Mouse (Mus musculus): Measurements from ENCODE around the gene Ect2. TPM values are rescaled to one million over a fixed set of nuclear protein-coding genes. Genes with fewer than 3 reads are reported as not detected.

The Ect2 gene
- total and polyA plus RNA-seq, 2 experiments: 0.56 to 1.8 TPM

DNA sequence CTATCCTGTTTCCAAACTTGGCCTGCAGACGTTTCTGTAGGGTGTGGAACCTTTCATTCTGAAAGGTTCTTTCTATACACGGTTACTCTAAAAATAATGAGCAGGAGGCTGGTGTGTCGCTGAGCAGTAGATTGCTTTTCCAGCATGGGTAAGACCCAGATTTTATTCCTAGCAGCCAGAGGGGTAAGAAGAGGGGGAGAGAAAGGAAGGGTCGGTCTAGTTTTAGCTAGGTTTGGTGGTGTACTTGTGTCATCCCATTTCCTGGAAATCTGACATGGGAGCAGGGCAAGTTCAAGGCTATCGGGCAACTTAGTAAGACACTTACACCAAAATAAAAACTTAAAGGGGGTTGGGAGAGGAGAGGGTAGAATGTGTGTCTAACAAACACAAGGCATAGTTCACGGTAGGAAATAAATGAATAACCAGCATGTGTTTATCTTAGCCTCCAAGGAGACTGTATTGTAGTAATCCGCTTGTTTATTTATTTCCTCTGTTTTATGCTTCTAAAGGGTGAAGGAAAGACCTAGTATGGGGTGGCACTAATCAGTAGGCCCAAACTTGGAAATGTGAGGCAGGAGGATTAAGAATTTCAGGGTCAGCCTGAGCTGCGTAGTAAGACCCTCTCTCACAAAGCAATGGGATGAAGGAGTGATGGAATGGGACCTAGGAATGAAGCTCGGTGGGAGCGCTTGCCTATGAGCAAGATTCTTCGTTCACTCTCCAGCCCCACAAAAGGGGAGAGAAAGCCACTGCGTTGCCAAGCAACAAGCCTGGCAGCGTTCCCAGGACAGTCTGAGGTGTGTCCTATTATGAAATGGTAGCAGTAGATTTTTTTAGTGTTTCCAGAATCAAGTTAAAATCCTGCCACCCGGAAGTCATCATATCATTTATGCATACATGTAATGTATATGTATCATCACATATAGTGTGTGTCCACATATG lies 35.9 kb upstream of the Ect2 start:
- peak overlapping the region; percentile 94 for H3K27ac ChIP-seq (replicated peaks; ENCODE audit: insufficient read depth, low read depth, low read length)
- no peak overlapping the region for H3K4me3 ChIP-seq (ENCODE audit: insufficient read depth, low read depth, low read length)
- H3K79me2 ChIP-seq (ENCODE audit: control insufficient read depth, insufficient read depth, low read length): peaks cover 24% of the 10 kb centered on the region
- DNase-seq (ENCODE audit: extremely low read depth, low read depth, low spot score): peak; percentile 86
- no peaks in the 10 kb centered on the region for H3K27me3 ChIP-seq (ENCODE audit: control insufficient read depth, insufficient read depth, low read length)
- H3K36me3 ChIP-seq (ENCODE audit: control insufficient read depth, insufficient read depth, low read length): no peaks in the 10 kb centered on the region
- peaks cover 28% of the 10 kb centered on the region for H3K4me1 ChIP-seq (ENCODE audit: control insufficient read depth, insufficient read depth, low read length)
- TF ChIP-seq CTCF (IDR thresholded peaks at IDR 0.05; ENCODE audit: low read depth, low read length): no peak
- no peak for TF ChIP-seq POLR2A (IDR thresholded peaks at IDR 0.05; ENCODE audit: extremely low read depth, insufficient read depth, low read length)
- H3K9ac ChIP-seq (ENCODE audit: low read depth, low read length): peak overlapping the region; percentile 16; the same call in 1 of the 2 replicates
- WGBS: 21% methylated on average over 14 of the region's 14 CpGs

DNA sequence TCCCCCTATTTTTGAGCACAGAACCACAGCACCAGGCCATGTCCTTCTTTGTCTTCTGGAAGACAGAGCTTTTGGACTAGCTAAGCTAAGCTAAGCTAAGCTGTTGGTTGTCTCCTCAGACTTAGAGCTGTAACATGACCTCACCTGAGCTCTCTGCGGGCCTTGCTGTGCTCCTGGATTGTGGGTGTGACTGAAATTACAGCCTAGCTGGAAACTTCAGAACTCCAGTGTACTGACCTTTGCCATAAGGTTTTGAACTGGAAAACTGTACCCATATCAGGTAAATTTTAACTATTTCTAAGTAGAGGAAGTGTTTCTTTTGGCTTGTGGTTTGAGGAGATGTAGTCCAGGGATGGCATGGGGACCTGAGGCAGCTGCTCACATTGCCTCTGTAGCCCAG lies 34.7 kb upstream of the Ect2 start:
- TF ChIP-seq POLR2A (IDR thresholded peaks at IDR 0.05; ENCODE audit: extremely low read depth, insufficient read depth, low read length) (no peak), CTCF (IDR thresholded peaks at IDR 0.05; ENCODE audit: low read depth, low read length) (no peak)
- DNase-seq (ENCODE audit: extremely low read depth, low read depth, low spot score): peak; percentile 80
- no peaks in the 10 kb centered on the region for H3K27me3 ChIP-seq (ENCODE audit: control insufficient read depth, insufficient read depth, low read length)
- no peaks in the 10 kb centered on the region for H3K36me3 ChIP-seq (ENCODE audit: control insufficient read depth, insufficient read depth, low read length)
- peak overlapping the region; percentile 89 for H3K27ac ChIP-seq (replicated peaks; ENCODE audit: insufficient read depth, low read depth, low read length)
- peak overlapping the region; percentile 54; the same call in 1 of the 2 replicates for H3K9ac ChIP-seq (ENCODE audit: low read depth, low read length)
- WGBS: 38% methylated on average over 1 of the region's 1 CpGs
- peaks cover 28% of the 10 kb centered on the region for H3K4me1 ChIP-seq (ENCODE audit: control insufficient read depth, insufficient read depth, low read length)
- peaks cover 26% of the 10 kb centered on the region for H3K79me2 ChIP-seq (ENCODE audit: control insufficient read depth, insufficient read depth, low read length)
- no peak overlapping the region for H3K4me3 ChIP-seq (ENCODE audit: insufficient read depth, low read depth, low read length)

DNA sequence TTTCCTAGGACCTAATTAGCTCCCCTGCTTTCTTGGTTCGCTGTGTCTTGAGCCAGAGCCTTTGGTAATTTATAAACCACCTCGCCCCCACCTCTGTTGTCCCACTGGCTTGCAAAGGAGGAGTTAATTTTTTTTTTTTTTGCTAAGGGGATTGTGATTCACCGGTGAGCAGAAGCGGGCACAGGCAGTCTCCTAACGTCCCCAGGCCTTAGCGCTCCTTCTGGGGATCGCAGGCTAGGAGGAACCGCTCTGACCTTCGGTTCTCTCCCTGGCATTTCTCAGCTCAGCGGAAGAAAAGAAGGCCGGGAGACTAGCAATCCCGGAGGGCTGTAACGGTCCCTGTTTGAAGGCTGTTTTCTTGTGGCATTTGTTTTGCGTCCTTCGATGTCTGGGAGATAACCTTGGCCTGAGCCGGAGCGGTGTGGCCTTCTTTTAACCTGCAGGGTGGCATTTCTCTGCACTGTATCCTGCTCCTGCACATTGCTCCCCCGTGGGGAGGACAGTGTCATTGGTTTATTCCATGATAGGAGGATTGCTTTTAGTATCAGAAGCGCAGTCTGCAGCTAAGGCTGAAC lies 30.0 kb upstream of the Ect2 start:
- peak overlapping the region; percentile 81 for H3K9ac ChIP-seq (ENCODE audit: low read depth, low read length)
- TF ChIP-seq POLR2A (IDR thresholded peaks at IDR 0.05; ENCODE audit: extremely low read depth, insufficient read depth, low read length) (no peak), CTCF (IDR thresholded peaks at IDR 0.05; ENCODE audit: low read depth, low read length) (no peak)
- H3K27ac ChIP-seq (replicated peaks; ENCODE audit: insufficient read depth, low read depth, low read length): peak overlapping the region; percentile 30
- no peaks in the 10 kb centered on the region for H3K36me3 ChIP-seq (ENCODE audit: control insufficient read depth, insufficient read depth, low read length)
- WGBS: 11% methylated on average over 19 of the region's 19 CpGs
- no peaks in the 10 kb centered on the region for H3K27me3 ChIP-seq (ENCODE audit: control insufficient read depth, insufficient read depth, low read length)
- peaks cover 9% of the 10 kb centered on the region; the same call in 1 of the 2 replicates for H3K79me2 ChIP-seq (ENCODE audit: control insufficient read depth, insufficient read depth, low read length)
- peaks cover 10% of the 10 kb centered on the region for H3K4me1 ChIP-seq (ENCODE audit: control insufficient read depth, insufficient read depth, low read length)
- H3K4me3 ChIP-seq (ENCODE audit: insufficient read depth, low read depth, low read length): peak overlapping the region; percentile 77
- DNase-seq (ENCODE audit: extremely low read depth, low read depth, low spot score): peak; percentile 51

DNA sequence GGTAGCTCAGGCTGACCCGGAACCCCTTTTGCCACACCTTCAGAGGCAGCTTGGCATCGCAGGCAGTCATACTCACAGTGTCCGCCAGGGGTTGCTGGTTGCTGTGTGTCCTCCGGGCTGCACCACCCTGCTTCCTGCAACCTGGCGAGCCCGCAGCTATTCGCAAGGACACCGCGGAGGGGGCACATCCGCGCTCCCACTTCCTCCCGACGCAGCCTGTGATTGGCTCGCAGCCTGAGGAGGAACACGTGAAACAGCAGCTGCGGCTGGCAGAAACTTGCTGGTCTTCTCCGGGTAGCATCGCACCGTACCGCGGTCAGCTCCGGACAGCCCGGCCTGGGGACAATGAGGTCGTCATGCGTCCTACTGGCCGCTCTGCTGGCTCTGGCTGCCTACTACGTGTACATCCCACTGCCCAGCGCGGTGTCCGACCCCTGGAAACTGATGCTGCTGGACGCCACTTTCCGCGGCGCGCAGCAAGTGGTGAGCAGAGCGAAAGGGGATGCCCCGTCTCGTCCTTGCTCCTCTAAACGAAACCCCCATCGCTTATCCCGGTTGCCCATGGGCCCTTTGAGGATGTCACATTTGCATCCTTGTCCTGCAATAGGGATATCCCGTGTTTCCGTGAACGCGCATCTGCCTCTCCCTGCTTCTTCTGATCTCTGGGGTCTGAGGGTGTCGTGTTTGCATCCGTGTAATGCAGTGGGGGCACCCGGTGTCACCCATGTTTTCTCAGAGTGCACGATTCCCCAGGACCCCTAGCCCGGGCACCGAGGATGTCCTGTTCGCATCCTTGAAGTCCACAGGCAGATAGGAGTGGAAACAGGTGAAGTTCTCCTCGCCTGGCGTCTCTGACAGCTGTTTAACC lies 29.3 kb upstream of the Ect2 start, which contains the start of gene Nceh1:
TSS of gene Nceh1 (plus strand) at position 233 of the 868 bp plus-strand sequence.
- peak within 1 kb of the TSS; percentile 30 for H3K27ac ChIP-seq (replicated peaks; ENCODE audit: insufficient read depth, low read depth, low read length)
- H3K9ac ChIP-seq (ENCODE audit: low read depth, low read length): peak within 1 kb of the TSS; percentile 81
- H3K36me3 ChIP-seq (ENCODE audit: control insufficient read depth, insufficient read depth, low read length): no peaks in the 10 kb centered on the region
- peaks cover 8% of the 10 kb centered on the region; the same call in 1 of the 2 replicates for H3K4me1 ChIP-seq (ENCODE audit: control insufficient read depth, insufficient read depth, low read length)
- peak; percentile 80 for DNase-seq (ENCODE audit: extremely low read depth, low read depth, low spot score)
- no peaks in the 10 kb centered on the region for H3K27me3 ChIP-seq (ENCODE audit: control insufficient read depth, insufficient read depth, low read length)
- peaks cover 9% of the 10 kb centered on the region; the same call in 1 of the 2 replicates for H3K79me2 ChIP-seq (ENCODE audit: control insufficient read depth, insufficient read depth, low read length)
- WGBS: under 1% methylated on average over 54 of the region's 54 CpGs
- TF ChIP-seq POLR2A (IDR thresholded peaks at IDR 0.05; ENCODE audit: extremely low read depth, insufficient read depth, low read length): peak; percentile 46; the same call in 1 of the 2 replicates
- peak; percentile 99 for TF ChIP-seq CTCF (IDR thresholded peaks at IDR 0.05; ENCODE audit: low read depth, low read length)
- peak within 1 kb of the TSS; percentile 77 for H3K4me3 ChIP-seq (ENCODE audit: insufficient read depth, low read depth, low read length)

DNA sequence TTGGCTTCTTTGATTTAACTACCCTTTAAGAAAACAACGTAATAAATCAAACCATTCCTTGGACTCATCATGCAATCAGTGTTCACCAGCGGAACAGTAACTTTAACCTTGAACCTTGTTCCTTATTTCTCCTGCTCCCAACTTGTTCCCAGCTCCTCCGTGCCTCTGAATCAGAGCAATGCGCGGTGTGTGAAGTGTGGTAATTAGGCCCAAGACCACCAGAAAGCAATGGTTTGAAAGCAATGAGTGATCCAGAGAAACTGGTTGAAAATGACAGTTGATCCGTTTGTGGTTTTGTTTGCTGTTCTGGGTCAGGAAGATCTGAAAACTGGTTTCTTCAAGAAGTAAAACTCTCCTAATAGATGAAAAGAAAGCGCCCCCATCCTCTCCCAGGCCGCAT lies 26.0 kb upstream of the Ect2 start:
- Histone ChIP-seq H3K9ac (ENCODE audit: low read depth, low read length) (no peak overlapping the region), H3K79me2 (ENCODE audit: control insufficient read depth, insufficient read depth, low read length) (peaks cover 3% of the 10 kb centered on the region; the same call in 1 of the 2 replicates), H3K4me3 (ENCODE audit: insufficient read depth, low read depth, low read length) (no peak overlapping the region), H3K36me3 (ENCODE audit: control insufficient read depth, insufficient read depth, low read length) (no peaks in the 10 kb centered on the region), H3K4me1 (ENCODE audit: control insufficient read depth, insufficient read depth, low read length) (peaks cover 3% of the 10 kb centered on the region; the same call in 1 of the 2 replicates), H3K27me3 (ENCODE audit: control insufficient read depth, insufficient read depth, low read length) (no peaks in the 10 kb centered on the region), H3K27ac (replicated peaks; ENCODE audit: insufficient read depth, low read depth, low read length) (no peak overlapping the region)
- no peak for DNase-seq (ENCODE audit: extremely low read depth, low read depth, low spot score)
- WGBS: 87% methylated on average over 8 of the region's 8 CpGs
- TF ChIP-seq CTCF (IDR thresholded peaks at IDR 0.05; ENCODE audit: low read depth, low read length) (no peak), POLR2A (IDR thresholded peaks at IDR 0.05; ENCODE audit: extremely low read depth, insufficient read depth, low read length) (no peak)

All from liver, adult 2 months (tissue).